Mouse (Mus musculus) megakaryocyte-erythroid progenitor cell, adult 5 weeks (primary cell): Measurements from ENCODE around the gene Tns4. TPM values are rescaled to one million over a fixed set of nuclear protein-coding genes. Genes with fewer than 3 reads are reported as not detected.

Source experiments
- polyA plus RNA-seq: library from polyadenylated mRNA; stranded (reverse); fragments of >175 nt; gene quantifications from 2 replicates; pipeline ENCODE4 v1.2.3, GENCODE M21; 2012

Tns4 gene
- polyA plus RNA-seq, result 0.91 and 2.4 TPM in 2 replicates

DNA sequence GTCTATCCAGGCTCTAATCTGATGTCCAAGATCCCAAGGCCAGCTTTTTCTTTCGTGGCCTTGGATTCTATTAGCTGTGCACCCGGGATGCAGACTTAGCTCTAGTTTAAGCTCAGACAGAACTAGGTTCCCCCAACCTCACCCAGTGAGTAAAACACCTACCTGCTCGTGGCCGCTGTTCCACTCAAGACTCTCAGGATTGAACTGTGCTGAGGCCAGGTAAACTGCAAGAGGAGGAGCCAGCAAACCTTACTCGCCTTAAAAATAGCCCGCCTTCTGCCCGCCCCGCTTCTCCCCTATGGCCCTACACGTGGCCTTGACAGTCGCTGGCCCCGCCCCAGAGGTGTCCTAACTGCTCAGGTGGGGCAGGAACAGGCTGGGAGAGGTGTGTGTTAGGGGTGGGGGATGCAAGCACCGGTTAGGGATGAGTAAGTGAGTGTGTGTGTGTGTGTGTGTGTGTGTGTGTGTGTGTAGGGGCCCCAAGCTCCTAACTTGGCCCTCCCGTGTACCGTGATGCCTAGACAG, at the start of gene Tns4:
Tns4 (minus strand) TSS at position 230 of the 525 bp plus-strand sequence.

DNA sequence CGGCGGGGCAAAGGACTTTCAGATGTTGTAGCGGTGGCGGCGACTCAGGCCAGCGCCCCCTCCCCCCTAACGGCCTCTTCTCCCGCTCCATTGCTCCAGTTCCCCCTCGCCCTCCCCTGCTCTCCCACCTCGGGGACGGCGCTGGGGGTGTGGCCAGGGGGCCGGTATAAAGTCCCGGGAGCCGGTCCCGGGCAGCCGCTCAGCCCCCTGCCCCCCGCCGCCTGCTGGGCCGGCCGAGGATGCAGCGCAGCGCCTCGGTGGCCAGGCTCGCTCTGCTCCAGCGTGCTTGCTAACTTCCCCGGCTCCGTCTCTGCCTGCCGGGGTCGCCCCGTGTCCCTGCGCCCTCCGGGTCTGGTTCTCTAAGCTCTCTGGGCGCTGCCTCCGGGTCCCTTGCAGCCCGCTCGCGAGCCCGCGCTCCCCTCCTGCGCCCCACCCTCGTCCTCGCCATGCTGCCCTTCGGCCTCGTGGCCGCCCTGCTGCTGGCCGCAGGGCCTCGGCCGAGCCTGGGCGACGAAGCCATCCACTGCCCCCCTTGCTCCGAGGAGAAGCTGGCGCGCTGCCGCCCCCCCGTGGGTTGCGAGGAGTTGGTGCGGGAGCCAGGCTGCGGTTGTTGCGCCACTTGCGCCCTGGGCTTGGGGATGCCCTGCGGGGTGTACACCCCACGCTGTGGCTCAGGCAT, 47.9 kb downstream of the Tns4 start, which contains the start of gene Igfbp4:
Igfbp4 (plus strand) TSS at position 194 of the 679 bp plus-strand sequence.

DNA sequence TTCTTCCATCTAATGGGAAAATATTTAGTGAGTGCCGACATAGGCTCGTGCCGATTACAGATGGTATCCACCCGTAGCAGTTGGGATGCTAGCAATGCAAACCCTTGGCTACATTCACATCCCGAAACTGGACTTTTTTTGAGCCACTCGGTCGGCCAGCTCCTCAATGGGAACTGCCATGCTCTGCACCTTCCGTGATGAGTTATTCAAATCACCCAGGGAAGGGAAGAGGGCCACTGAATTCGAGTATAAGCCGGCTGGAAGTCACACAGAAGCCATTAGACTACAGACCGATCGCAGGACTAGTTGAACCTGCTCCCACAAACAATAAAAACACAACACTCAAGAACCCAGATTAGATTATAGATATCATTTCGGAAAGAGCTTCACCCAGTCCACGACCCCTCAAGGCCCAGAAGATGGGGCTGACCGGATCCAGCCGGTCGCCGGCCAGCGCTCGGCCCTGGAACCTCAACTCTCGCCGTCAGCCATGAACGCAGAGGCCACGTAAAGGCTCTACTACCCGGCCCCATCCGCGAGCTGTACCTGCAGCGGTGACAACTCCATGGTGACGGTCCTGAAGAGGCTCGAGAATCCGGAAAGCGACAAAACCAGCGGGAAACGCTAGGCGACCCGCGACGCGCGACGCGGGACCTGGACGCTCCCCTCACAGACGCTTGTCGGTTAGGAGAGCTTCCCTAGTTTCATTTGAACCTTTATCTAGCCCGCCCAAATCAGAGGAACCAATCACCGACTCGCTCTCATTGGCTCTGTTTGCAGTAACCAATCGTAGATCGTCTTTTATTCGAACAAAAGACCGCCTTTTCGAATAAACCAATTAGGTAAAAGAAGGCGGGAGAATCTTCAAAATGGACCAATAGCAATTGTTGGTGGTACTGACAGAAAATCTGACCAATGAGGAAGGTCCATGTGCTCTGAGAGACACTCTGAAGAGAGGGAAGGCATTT, 65.3 kb downstream of the Tns4 start, which contains the start of gene Top2a:
Top2a (minus strand) TSS at position 690 of the 968 bp plus-strand sequence.

Other genes starting within 250 kb of the Tns4 start
- 24.6 and 26.7 TPM in 2 replicates for gene Wipf2, start 225.7 kb downstream of the Tns4 start, polyA plus RNA-seq
- gene Cdc6, start 181.5 kb downstream of the Tns4 start, polyA plus RNA-seq, result 2.5 and 3.2 TPM in 2 replicates
- 63.7 and 64.3 TPM in 2 replicates for gene Rara, start 161.5 kb downstream of the Tns4 start, polyA plus RNA-seq
- gene Gjd3, start 106.3 kb downstream of the Tns4 start, polyA plus RNA-seq, result 0.11 TPM in 1 of 2 replicates, not detected in the other
- 17.4 and 24.1 TPM in 2 replicates for gene Top2a, start 65.1 kb downstream of the Tns4 start, polyA plus RNA-seq
- gene Igfbp4, start 48.1 kb downstream of the Tns4 start, polyA plus RNA-seq, result 1,080 and 1,224 TPM in 2 replicates
- 0.24 and 1.8 TPM in 2 replicates for gene Ccr7, start 65.8 kb upstream of the Tns4 start, polyA plus RNA-seq
- gene Smarce1, start 141.7 kb upstream of the Tns4 start, polyA plus RNA-seq, result 340 and 592 TPM in 2 replicates
- not detected in 2 replicates for gene Krt222, start 154.8 kb upstream of the Tns4 start, polyA plus RNA-seq
- not detected in 2 replicates for gene Krt24, start 196.0 kb upstream of the Tns4 start, polyA plus RNA-seq
- not detected in 2 replicates for gene Krt25, start 233.6 kb upstream of the Tns4 start, polyA plus RNA-seq
- gene Krt26, start 248.7 kb upstream of the Tns4 start, polyA plus RNA-seq, result not detected in 2 replicates